Mouse (Mus musculus) olfactory bulb, adult 2 months (tissue): ENCODE data around the gene Aldh3b1.

Experiments
- CTCF ChIP-seq: fragments of 200-500 bp; IDR thresholded peaks from 2 replicates; pipeline ENCODE4 v1.5.1; 2012; ENCODE audit warnings: low read depth, mild to moderate bottlenecking, low read length, moderate library complexity; ENCODE audit not compliant: insufficient read depth
- POLR2A ChIP-seq: fragments of 200-500 bp; IDR thresholded peaks from 2 replicates; pipeline ENCODE4 v1.6.1; 2012; ENCODE audit warnings: mild to moderate bottlenecking, low read depth, low read length, moderate library complexity; ENCODE audit not compliant: insufficient read depth

GRCm38 (mm10) chr19:3912337-3913204, 17.0 kb downstream of the Aldh3b1 start, which contains the start of gene Ndufs8:
- TF ChIP-seq CTCF (no peak), POLR2A (no peak)
